Mouse (Mus musculus) splenic B cell, adult 2 months (primary cell): ENCODE results near the gene Upk1b.
"Not testable (repeated sequence)": the region's sequence is repeated elsewhere in the genome, so short reads cannot be mapped to it uniquely, and the experiment has no call there.

ENCODE experiments used
- DNase-seq: peaks from one replicate; pipeline ENCODE4 v3.0.0-alpha.2; 2011; ENCODE audit warnings: low read depth, low spot score
- H3K27me3 ChIP-seq: 2 replicates; pipeline ENCODE4 v1.6.1; 2012; ENCODE audit warnings: mild to moderate bottlenecking, low read length, moderate library complexity, mixed read lengths; ENCODE audit not compliant: control insufficient read depth, poor library complexity, insufficient read depth, severe bottlenecking
- H3K36me3 ChIP-seq: 2 replicates; pipeline ENCODE4 v1.6.1; 2012; ENCODE audit warnings: mild to moderate bottlenecking, low read length, moderate library complexity, mixed read lengths; ENCODE audit not compliant: control insufficient read depth, poor library complexity, insufficient read depth, severe bottlenecking

Upk1b gene

DNA sequence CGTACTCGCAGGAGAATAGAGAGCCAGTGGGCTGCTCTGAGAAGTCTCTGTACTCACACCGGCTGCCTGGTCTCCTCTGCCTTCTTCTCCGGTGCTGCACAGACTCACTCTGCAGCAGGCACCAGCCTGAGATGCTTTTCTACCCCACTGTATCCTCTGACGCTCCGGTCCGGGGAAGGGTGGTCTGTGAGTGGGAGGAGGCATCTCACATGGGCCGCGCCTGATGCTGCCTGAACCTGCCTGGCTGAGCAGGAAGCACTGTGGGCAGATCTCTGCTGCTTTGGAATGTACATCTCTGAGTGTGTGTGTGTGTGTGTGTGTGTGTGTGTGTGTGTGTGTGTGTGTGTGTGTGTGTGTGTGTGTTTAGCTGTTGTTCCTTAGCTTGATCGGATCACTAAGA is at the start of gene Upk1b:
Upk1b (minus strand) TSS at position 238 of the 400 bp plus-strand sequence.
- DNase-seq: no peak
- no peaks in the 10 kb centered on the region for H3K36me3 ChIP-seq
- no peaks in the 10 kb centered on the region for H3K27me3 ChIP-seq

DNA sequence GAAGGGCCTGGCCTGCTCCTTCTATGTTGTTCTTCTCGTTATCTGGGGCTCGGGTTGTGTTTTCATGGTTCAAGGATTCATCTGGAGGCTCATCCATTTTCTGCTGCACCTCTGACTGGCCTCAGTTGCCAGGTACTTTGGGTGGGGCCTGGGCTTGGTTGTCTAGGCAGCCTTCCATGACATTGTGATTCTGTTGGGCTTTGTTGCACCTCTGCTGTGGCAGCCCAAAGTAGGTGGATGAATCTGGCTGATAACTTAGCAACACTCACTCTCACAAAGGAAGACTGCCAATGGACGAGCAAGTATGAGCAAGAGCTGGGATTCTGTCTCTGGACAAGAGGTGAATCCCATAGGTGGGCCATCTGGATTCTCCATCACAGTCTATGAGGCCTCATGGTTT is 28.5 kb upstream of the Upk1b start, which contains the start of gene 4930435E12Rik:
4930435E12Rik (minus strand) TSS at position 101 of the 400 bp plus-strand sequence.
- no peak for DNase-seq
- Histone ChIP-seq H3K27me3 (no peaks in the 10 kb centered on the region), H3K36me3 (no peaks in the 10 kb centered on the region)

- DNase-seq: peak; percentile 70
- H3K36me3 ChIP-seq: no peaks in the 10 kb centered on the region
- H3K27me3 ChIP-seq: no peaks in the 10 kb centered on the region
These were observed 12.4 kb upstream of the Upk1b start for GRCm38 (mm10) chr16:38812521-38812920.

DNA sequence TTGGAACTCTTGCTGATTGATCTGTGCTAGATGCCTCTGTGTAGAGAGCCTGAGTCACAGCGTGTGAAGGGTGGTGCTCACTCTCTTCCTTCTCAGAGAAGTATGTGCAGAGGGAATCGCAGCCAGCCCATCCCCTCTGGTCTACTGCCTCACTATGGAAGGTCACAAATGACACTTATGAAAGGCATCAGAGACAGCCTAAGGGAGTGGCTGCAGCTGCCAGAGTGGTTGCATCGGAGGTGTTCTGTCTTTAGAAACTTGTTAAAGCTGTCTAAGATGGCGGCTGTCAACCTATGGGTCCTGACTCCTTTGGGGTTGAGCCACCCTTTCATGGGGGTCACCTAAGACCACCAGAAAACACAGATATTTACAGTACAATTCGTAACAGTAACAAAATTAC is 10.1 kb upstream of the Upk1b start:
- H3K36me3 ChIP-seq: no peaks in the 10 kb centered on the region
- no peak for DNase-seq
- no peaks in the 10 kb centered on the region for H3K27me3 ChIP-seq

GRCm38 (mm10) chr16:38807796-38808195 is 7.7 kb upstream of the Upk1b start:
- H3K36me3 ChIP-seq, DNase-seq, H3K27me3 ChIP-seq: not testable (repeated sequence)

- no peaks in the 10 kb centered on the region; the same call in 1 of the 2 replicates for H3K27me3 ChIP-seq
- no peak for DNase-seq
- H3K36me3 ChIP-seq: no peaks in the 10 kb centered on the region
These were observed 1.1 kb downstream of the Upk1b start for GRCm38 (mm10) chr16:38798957-38799450.

DNA sequence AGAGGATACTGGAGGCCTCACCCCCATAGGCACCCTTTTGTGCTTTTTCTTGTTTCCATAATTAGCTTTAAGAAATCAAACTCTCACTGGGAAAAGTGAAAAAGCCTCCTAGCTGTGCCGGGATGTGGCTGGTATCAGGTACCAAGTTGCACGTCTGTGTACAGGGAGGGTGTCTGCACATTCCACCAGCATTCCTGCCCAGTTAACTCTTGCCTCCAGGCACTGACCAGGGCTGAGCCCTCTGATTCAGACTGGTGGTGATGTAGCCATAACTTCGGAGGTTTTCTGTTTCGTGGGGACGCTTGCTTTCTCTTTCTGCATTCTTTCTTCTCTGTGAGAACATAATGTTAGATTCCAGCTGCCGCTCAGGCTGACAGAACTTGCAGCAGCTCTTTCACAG is 7.0 kb downstream of the Upk1b start:
- Histone ChIP-seq H3K36me3 (no peaks in the 10 kb centered on the region), H3K27me3 (no peaks in the 10 kb centered on the region; the same call in 1 of the 2 replicates)
- no peak for DNase-seq

DNA sequence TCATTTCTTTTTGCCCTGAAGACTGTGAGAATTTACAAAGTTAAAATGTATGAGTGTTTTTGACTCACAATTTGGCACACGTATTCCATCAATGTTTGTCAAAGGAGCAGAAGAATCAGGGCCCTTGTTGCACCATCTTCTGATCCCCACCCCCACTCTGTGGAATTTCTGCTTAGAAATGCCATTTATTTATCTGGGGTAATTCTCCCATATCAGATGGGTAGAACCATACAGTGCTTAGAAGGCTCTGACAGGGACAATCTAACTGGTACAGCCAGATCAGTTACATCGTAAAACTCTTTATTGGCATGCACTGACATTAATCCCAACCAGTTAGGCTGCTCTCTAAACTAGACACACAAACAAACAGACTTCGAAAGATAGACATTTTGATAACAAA is 10.2 kb downstream of the Upk1b start:
- Histone ChIP-seq H3K27me3 (no peaks in the 10 kb centered on the region; the same call in 1 of the 2 replicates), H3K36me3 (no peaks in the 10 kb centered on the region)
- DNase-seq: no peak

DNA sequence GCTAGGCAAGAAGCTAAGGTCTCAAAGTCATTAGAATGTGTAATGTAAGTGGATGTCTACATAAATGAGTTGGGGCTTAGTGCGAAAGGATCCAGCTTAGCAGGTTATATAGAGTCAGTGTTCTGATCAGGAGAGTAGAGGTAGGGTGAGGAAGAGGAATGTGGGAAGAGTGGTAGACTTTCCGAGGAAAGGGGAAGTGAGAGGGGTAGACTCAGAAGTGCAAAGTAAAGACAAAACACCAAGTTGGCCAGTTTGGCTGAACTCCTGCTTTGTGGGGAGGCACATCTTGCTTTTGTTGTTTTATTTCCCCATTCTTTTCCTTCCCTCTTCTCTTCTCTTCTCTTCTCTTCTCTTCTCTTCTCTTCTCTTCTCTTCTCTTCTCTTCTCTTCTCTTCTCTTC is 11.1 kb downstream of the Upk1b start:
- Histone ChIP-seq H3K36me3 (no peaks in the 10 kb centered on the region), H3K27me3 (no peaks in the 10 kb centered on the region; the same call in 1 of the 2 replicates)
- no peak for DNase-seq

GRCm38 (mm10) chr16:38785301-38785700 is 14.8 kb downstream of the Upk1b start:
- H3K27me3 ChIP-seq: no peaks in the 10 kb centered on the region
- no peaks in the 10 kb centered on the region for H3K36me3 ChIP-seq
- no peak for DNase-seq

GRCm38 (mm10) chr16:38782524-38783067 is 17.5 kb downstream of the Upk1b start:
- H3K36me3 ChIP-seq: no peaks in the 10 kb centered on the region
- no peaks in the 10 kb centered on the region for H3K27me3 ChIP-seq
- DNase-seq: no peak

GRCm38 (mm10) chr16:38781946-38782345 is 18.2 kb downstream of the Upk1b start:
- Histone ChIP-seq H3K36me3 (no peaks in the 10 kb centered on the region), H3K27me3 (no peaks in the 10 kb centered on the region)
- no peak for DNase-seq

DNA sequence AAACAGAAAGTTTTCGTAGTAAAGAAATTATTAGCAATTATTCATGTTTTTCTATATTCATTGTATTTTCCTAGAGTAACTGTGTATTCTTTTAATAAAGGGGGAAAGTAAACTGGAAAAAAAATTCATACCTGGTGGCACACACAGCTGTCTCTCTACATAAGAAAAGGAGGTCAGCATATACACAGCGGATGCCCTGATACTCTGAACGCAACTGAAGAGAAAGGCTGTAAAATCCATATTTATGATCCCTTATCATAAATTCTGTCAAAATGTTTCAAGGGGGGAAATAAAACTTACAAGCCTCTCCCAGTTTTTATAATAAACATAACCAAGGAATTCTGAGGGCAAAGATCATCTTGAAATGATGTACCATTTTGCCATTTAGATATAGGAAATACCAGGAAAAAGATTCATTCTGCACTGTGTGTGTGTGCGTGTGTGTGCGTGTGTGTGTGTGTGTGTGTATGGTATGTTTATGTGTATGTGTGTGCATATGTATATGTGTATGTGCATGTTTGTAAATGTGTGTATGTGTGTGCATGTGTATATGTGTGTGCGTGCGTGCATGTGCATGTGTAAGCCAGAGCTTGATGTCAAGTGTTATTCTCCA is 19.1 kb downstream of the Upk1b start:
- no peak for DNase-seq
- Histone ChIP-seq H3K27me3 (no peaks in the 10 kb centered on the region), H3K36me3 (no peaks in the 10 kb centered on the region)

GRCm38 (mm10) chr16:38776342-38776741 is 23.8 kb downstream of the Upk1b start:
- H3K36me3 ChIP-seq: no peaks in the 10 kb centered on the region
- no peaks in the 10 kb centered on the region for H3K27me3 ChIP-seq
- DNase-seq: no peak

GRCm38 (mm10) chr16:38774964-38775746 is 25.0 kb downstream of the Upk1b start:
- Histone ChIP-seq H3K27me3 (no peaks in the 10 kb centered on the region), H3K36me3 (no peaks in the 10 kb centered on the region)
- no peak for DNase-seq
